Mouse (Mus musculus) kidney, postnatal 4 days (tissue): ENCODE results near the gene Dpep3.

Experiments used
- DNase-seq, 2 experiments: peaks; one replicate each; pipeline ENCODE4 v3.0.0; 2021; ENCODE audit warnings: mixed read lengths in 2 of 2

Dpep3 gene

GRCm38 (mm10) chr8:105971019-105971720 is 8.1 kb downstream of the Dpep3 start:
- DNase-seq, result no peak

- DNase-seq, result no peak
Measured at GRCm38 (mm10) chr8:105969367-105969766, 9.9 kb downstream of the Dpep3 start.

- DNase-seq, result peak; percentile 75 to 80
Measured at GRCm38 (mm10) chr8:105966692-105967311, 12.4 kb downstream of the Dpep3 start.

- DNase-seq, result peak; percentile 88 to 93
Measured at GRCm38 (mm10) chr8:105965905-105966341, 13.3 kb downstream of the Dpep3 start, which contains the start of gene Slc12a4. Gene Slc12a4 (minus strand): TSS chr8:105966097.

- DNase-seq, result peak; percentile 71 to 79
Measured at GRCm38 (mm10) chr8:105965266-105965904, 13.8 kb downstream of the Dpep3 start.

- DNase-seq, result no peak
Measured at GRCm38 (mm10) chr8:105964506-105965265, 14.5 kb downstream of the Dpep3 start.

GRCm38 (mm10) chr8:105961536-105961935 is 17.7 kb downstream of the Dpep3 start:
- DNase-seq, result no peak

- no peak for DNase-seq
Measured at GRCm38 (mm10) chr8:105961101-105961500, 18.1 kb downstream of the Dpep3 start.

GRCm38 (mm10) chr8:105959350-105959749 is 19.9 kb downstream of the Dpep3 start:
- DNase-seq, result peak; percentile 58 to 73

- peak; percentile 29 to 55 for DNase-seq
Measured at GRCm38 (mm10) chr8:105957813-105958212, 21.4 kb downstream of the Dpep3 start.

GRCm38 (mm10) chr8:105956556-105956955 is 22.7 kb downstream of the Dpep3 start:
- DNase-seq, result no peak

- DNase-seq, result peak; percentile 68 to 79
Measured at GRCm38 (mm10) chr8:105951057-105951659, 28.1 kb downstream of the Dpep3 start.

GRCm38 (mm10) chr8:105949350-105949749 is 29.9 kb downstream of the Dpep3 start:
- DNase-seq, result peak; percentile 74 to 81

- DNase-seq, result no peak
Measured at GRCm38 (mm10) chr8:105943321-105943739, 35.9 kb downstream of the Dpep3 start, which contains the start of gene Lcat. Gene Lcat (minus strand): TSS chr8:105943382.

- no peak for DNase-seq
Measured at GRCm38 (mm10) chr8:105942542-105942941, 36.7 kb downstream of the Dpep3 start.

GRCm38 (mm10) chr8:105942026-105942425 is 37.2 kb downstream of the Dpep3 start:
- no peak for DNase-seq

GRCm38 (mm10) chr8:105938306-105938669 is 40.9 kb downstream of the Dpep3 start, which contains the start of gene Psmb10:
Gene Psmb10 (minus strand): TSS chr8:105938444.
- DNase-seq, result peak; percentile 33 to 54

- DNase-seq, result peak; percentile 52 to 65
Measured at GRCm38 (mm10) chr8:105937496-105938305, 41.5 kb downstream of the Dpep3 start.

GRCm38 (mm10) chr8:105936866-105937475 is 42.3 kb downstream of the Dpep3 start:
- DNase-seq, result peak; percentile 90 to 94

GRCm38 (mm10) chr8:105935863-105936603 is 43.2 kb downstream of the Dpep3 start:
- no peak for DNase-seq
